Mouse (Mus musculus): Measurements from ENCODE around the gene Ttll5. TPM values are rescaled to one million over a fixed set of nuclear protein-coding genes. Genes with fewer than 3 reads are reported as not detected.

Gene Ttll5
- polyA plus RNA-seq, 1 experiment from 2014 or later: 8.2 TPM

GRCm38 (mm10) chr12:85830691-85831090 is 6.2 kb downstream of the Ttll5 start:
- no peaks in the 10 kb centered on the region for H3K9me3 ChIP-seq (ENCODE audit: control insufficient read depth, low read length)
- no peak overlapping the region for H3K4me3 ChIP-seq (ENCODE audit: low read length)
- no peak overlapping the region for H3K4me2 ChIP-seq (ENCODE audit: low read depth, low read length)
- no peak overlapping the region for H3K9ac ChIP-seq (ENCODE audit: low read depth, low read length)
- no peak overlapping the region for H3K27ac ChIP-seq (ENCODE audit: low read length)
- no peaks in the 10 kb centered on the region for H3K36me3 ChIP-seq (ENCODE audit: control insufficient read depth, insufficient read depth, low read length)
- no peaks in the 10 kb centered on the region for H3K27me3 ChIP-seq (replicated peaks; ENCODE audit: control insufficient read depth, insufficient read depth, low read length)
- WGBS: 80% methylated on average over 3 of the region's 3 CpGs
- H3K4me1 ChIP-seq (ENCODE audit: control insufficient read depth, insufficient read depth, low read length): no peaks in the 10 kb centered on the region
- no peak for ATAC-seq

GRCm38 (mm10) chr12:85834543-85834942 is 10.1 kb downstream of the Ttll5 start:
- no peak overlapping the region for H3K9ac ChIP-seq (ENCODE audit: low read depth, low read length)
- H3K4me3 ChIP-seq (ENCODE audit: low read length): no peak overlapping the region
- ATAC-seq: no peak
- no peaks in the 10 kb centered on the region for H3K9me3 ChIP-seq (ENCODE audit: control insufficient read depth, low read length)
- H3K27ac ChIP-seq (ENCODE audit: low read length): no peak overlapping the region
- H3K36me3 ChIP-seq (ENCODE audit: control insufficient read depth, insufficient read depth, low read length): no peaks in the 10 kb centered on the region
- no peak overlapping the region for H3K4me2 ChIP-seq (ENCODE audit: low read depth, low read length)
- no peaks in the 10 kb centered on the region for H3K27me3 ChIP-seq (replicated peaks; ENCODE audit: control insufficient read depth, insufficient read depth, low read length)
- no peaks in the 10 kb centered on the region for H3K4me1 ChIP-seq (ENCODE audit: control insufficient read depth, insufficient read depth, low read length)
- 89% methylated on average over 2 of the region's 2 CpGs for WGBS

DNA sequence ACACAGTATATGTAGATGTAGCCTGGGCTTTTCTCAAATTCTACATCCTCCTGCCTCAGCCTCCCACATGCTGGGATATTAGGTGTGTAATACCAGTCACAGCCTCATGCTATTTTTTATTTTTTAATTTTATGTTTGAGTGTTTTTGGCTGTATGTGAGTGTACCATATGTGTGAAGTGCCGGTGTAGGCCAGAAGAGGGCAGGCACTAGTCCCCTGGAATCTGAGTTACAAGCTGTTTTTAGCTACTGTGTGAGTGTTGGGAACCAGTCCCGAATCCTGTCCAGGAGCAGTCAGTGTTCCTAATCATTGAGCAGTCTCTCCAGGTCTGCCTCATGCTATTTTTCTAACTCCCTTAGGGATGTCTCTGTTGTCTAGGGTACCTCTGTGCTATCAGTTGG is 13.3 kb downstream of the Ttll5 start:
- no peak overlapping the region for H3K4me2 ChIP-seq (ENCODE audit: low read depth, low read length)
- H3K27ac ChIP-seq (ENCODE audit: low read length): no peak overlapping the region
- H3K9me3 ChIP-seq (ENCODE audit: control insufficient read depth, low read length): no peaks in the 10 kb centered on the region
- no peaks in the 10 kb centered on the region for H3K36me3 ChIP-seq (ENCODE audit: control insufficient read depth, insufficient read depth, low read length)
- no peaks in the 10 kb centered on the region for H3K27me3 ChIP-seq (replicated peaks; ENCODE audit: control insufficient read depth, insufficient read depth, low read length)
- no peak overlapping the region for H3K4me3 ChIP-seq (ENCODE audit: low read length)
- no peaks in the 10 kb centered on the region for H3K4me1 ChIP-seq (ENCODE audit: control insufficient read depth, insufficient read depth, low read length)
- WGBS: 81% methylated on average over 2 of the region's 2 CpGs
- ATAC-seq: no peak
- H3K9ac ChIP-seq (ENCODE audit: low read depth, low read length): no peak overlapping the region

DNA sequence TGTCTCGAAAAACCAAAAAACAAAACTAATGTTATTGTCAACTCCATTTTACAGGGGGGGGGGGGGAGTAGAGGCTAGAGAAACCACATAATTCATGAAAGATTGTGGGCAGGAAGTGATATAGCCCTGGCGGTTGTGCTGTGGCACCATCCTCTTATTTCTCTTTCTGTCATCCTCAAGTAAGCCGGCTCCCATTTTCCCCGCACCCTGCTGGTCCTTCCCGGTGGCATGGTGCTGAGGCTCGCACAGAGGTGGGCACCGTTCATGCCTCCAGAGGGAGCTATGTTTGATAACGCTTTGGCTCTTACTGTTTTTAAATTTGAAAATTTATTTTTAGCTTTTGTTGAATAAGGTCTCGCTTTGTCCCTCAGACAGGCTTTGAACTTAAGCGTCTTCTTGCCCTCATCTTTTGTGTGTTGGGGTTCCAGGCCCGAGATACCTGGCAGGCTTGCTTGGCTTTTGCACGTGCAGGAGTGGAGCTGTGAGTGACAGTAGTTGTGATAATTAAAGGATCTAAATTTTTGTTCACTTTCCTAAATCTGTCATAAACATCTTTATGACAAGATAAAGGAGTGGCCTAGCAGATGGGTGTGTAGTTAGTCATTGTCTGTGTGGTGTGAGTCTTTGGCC is 15.0 kb downstream of the Ttll5 start:
- H3K9me3 ChIP-seq (ENCODE audit: control insufficient read depth, low read length): no peaks in the 10 kb centered on the region
- no peak overlapping the region for H3K27ac ChIP-seq (ENCODE audit: low read length)
- ATAC-seq: no peak
- no peak overlapping the region for H3K4me3 ChIP-seq (ENCODE audit: low read length)
- WGBS: 92% methylated on average over 12 of the region's 12 CpGs
- no peak overlapping the region for H3K9ac ChIP-seq (ENCODE audit: low read depth, low read length)
- no peaks in the 10 kb centered on the region for H3K36me3 ChIP-seq (ENCODE audit: control insufficient read depth, insufficient read depth, low read length)
- no peaks in the 10 kb centered on the region for H3K4me1 ChIP-seq (ENCODE audit: control insufficient read depth, insufficient read depth, low read length)
- H3K4me2 ChIP-seq (ENCODE audit: low read depth, low read length): no peak overlapping the region
- no peaks in the 10 kb centered on the region for H3K27me3 ChIP-seq (replicated peaks; ENCODE audit: control insufficient read depth, insufficient read depth, low read length)

- no peak overlapping the region for H3K4me3 ChIP-seq (ENCODE audit: low read length)
- H3K27me3 ChIP-seq (replicated peaks; ENCODE audit: control insufficient read depth, insufficient read depth, low read length): no peaks in the 10 kb centered on the region
- no peaks in the 10 kb centered on the region for H3K4me1 ChIP-seq (ENCODE audit: control insufficient read depth, insufficient read depth, low read length)
- no peak overlapping the region for H3K27ac ChIP-seq (ENCODE audit: low read length)
- 61% methylated on average over 7 of the region's 7 CpGs for WGBS
- no peaks in the 10 kb centered on the region for H3K9me3 ChIP-seq (ENCODE audit: control insufficient read depth, low read length)
- H3K4me2 ChIP-seq (ENCODE audit: low read depth, low read length): no peak overlapping the region
- H3K9ac ChIP-seq (ENCODE audit: low read depth, low read length): no peak overlapping the region
- H3K36me3 ChIP-seq (ENCODE audit: control insufficient read depth, insufficient read depth, low read length): no peaks in the 10 kb centered on the region
- peak; percentile 60 for ATAC-seq
These were observed 23.9 kb downstream of the Ttll5 start for GRCm38 (mm10) chr12:85848164-85848958.

- H3K4me2 ChIP-seq (ENCODE audit: low read depth, low read length): no peak overlapping the region
- no peaks in the 10 kb centered on the region for H3K27me3 ChIP-seq (replicated peaks; ENCODE audit: control insufficient read depth, insufficient read depth, low read length)
- no peak for ATAC-seq
- WGBS: 78% methylated on average over 8 of the region's 8 CpGs
- H3K4me3 ChIP-seq (ENCODE audit: low read length): no peak overlapping the region
- H3K9ac ChIP-seq (ENCODE audit: low read depth, low read length): no peak overlapping the region
- H3K36me3 ChIP-seq (ENCODE audit: control insufficient read depth, insufficient read depth, low read length): no peaks in the 10 kb centered on the region
- no peaks in the 10 kb centered on the region for H3K4me1 ChIP-seq (ENCODE audit: control insufficient read depth, insufficient read depth, low read length)
- no peaks in the 10 kb centered on the region for H3K9me3 ChIP-seq (ENCODE audit: control insufficient read depth, low read length)
- H3K27ac ChIP-seq (ENCODE audit: low read length): no peak overlapping the region
These were observed 26.2 kb downstream of the Ttll5 start for GRCm38 (mm10) chr12:85850661-85851060.

- Histone ChIP-seq H3K4me1 (ENCODE audit: control insufficient read depth, insufficient read depth, low read length) (no peaks in the 10 kb centered on the region), H3K36me3 (ENCODE audit: control insufficient read depth, insufficient read depth, low read length) (no peaks in the 10 kb centered on the region), H3K4me2 (ENCODE audit: low read depth, low read length) (no peak overlapping the region), H3K4me3 (ENCODE audit: low read length) (no peak overlapping the region), H3K27me3 (replicated peaks; ENCODE audit: control insufficient read depth, insufficient read depth, low read length) (no peaks in the 10 kb centered on the region), H3K27ac (ENCODE audit: low read length) (no peak overlapping the region), H3K9ac (ENCODE audit: low read depth, low read length) (no peak overlapping the region), H3K9me3 (ENCODE audit: control insufficient read depth, low read length) (no peaks in the 10 kb centered on the region)
- 80% methylated on average over 4 of the region's 4 CpGs for WGBS
- ATAC-seq: no peak
These were observed 29.4 kb downstream of the Ttll5 start for GRCm38 (mm10) chr12:85853836-85854235.

DNA sequence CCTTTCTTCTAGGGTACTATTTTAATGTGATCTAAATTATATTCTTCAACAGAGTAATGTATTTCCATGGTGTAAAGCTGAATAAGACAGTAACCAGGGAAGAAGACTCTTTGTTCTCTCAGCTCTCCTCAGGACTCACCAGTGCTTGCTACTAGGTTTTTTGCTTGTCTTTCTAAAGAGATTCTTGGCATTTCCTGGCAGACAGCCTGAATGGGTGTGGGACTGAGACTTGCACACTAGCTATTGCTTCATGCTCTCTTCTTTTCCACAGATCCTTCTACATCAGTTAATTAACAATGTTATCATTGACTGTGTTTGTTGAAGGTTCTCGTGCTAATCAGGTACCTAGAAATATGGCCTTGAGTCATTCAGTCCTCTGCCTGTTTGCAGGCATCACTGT is 29.8 kb downstream of the Ttll5 start:
- no peak for ATAC-seq
- H3K4me3 ChIP-seq (ENCODE audit: low read length): no peak overlapping the region
- no peaks in the 10 kb centered on the region for H3K36me3 ChIP-seq (ENCODE audit: control insufficient read depth, insufficient read depth, low read length)
- WGBS: 66% methylated on average over 1 of the region's 1 CpGs
- H3K9me3 ChIP-seq (ENCODE audit: control insufficient read depth, low read length): no peaks in the 10 kb centered on the region
- no peak overlapping the region for H3K27ac ChIP-seq (ENCODE audit: low read length)
- no peaks in the 10 kb centered on the region for H3K4me1 ChIP-seq (ENCODE audit: control insufficient read depth, insufficient read depth, low read length)
- no peaks in the 10 kb centered on the region for H3K27me3 ChIP-seq (replicated peaks; ENCODE audit: control insufficient read depth, insufficient read depth, low read length)
- H3K4me2 ChIP-seq (ENCODE audit: low read depth, low read length): no peak overlapping the region
- no peak overlapping the region for H3K9ac ChIP-seq (ENCODE audit: low read depth, low read length)

DNA sequence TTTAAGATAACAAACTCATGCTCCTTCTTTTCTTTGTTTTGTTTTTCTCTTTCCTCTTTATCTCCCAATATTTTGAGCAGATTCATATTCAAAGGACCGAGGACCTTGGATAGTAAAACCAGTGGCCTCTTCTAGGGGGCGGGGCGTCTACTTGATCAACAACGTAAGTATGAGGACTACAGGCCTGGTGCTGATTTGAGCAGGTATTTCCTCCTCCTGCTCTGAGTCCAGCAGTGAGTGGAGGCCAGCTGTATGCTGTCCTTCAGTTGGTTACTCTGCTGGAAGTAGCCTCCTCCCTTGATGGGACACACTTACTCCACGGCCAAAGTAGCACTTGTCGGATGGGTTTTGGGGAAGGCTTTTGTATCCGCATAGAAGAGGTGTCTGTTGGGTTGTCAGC is 32.8 kb downstream of the Ttll5 start:
- H3K4me2 ChIP-seq (ENCODE audit: low read depth, low read length): no peak overlapping the region
- no peak overlapping the region for H3K4me3 ChIP-seq (ENCODE audit: low read length)
- WGBS: 87% methylated on average over 7 of the region's 7 CpGs
- no peak overlapping the region for H3K9ac ChIP-seq (ENCODE audit: low read depth, low read length)
- no peak overlapping the region for H3K27ac ChIP-seq (ENCODE audit: low read length)
- no peaks in the 10 kb centered on the region for H3K36me3 ChIP-seq (ENCODE audit: control insufficient read depth, insufficient read depth, low read length)
- no peaks in the 10 kb centered on the region for H3K27me3 ChIP-seq (replicated peaks; ENCODE audit: control insufficient read depth, insufficient read depth, low read length)
- H3K4me1 ChIP-seq (ENCODE audit: control insufficient read depth, insufficient read depth, low read length): peaks cover under 1% of the 10 kb centered on the region; the same call in 1 of the 2 replicates
- no peaks in the 10 kb centered on the region for H3K9me3 ChIP-seq (ENCODE audit: control insufficient read depth, low read length)
- ATAC-seq: no peak
